Mouse (Mus musculus) heart, embryonic 12.5 days (tissue): ENCODE results near the gene Mia. TPM values are rescaled to one million over a fixed set of nuclear protein-coding genes. Genes with fewer than 3 reads are reported as not detected.

Experiments used
- microRNA counts: library from miRNA; unstranded; fragments of <30 nt; microRNA quantifications from one replicate; lab custom pipeline; 2017
- microRNA-seq: library from miRNA; unstranded; fragments of <30 nt; microRNA quantifications from one replicate; pipeline ENCODE4, GENCODE M21; 2017
- polyA plus RNA-seq: library from polyadenylated mRNA; unstranded; fragments of >200 nt; fragmentation: Nextera tagmentation; extraction: Ambion mirVana; gene quantifications from 2 replicates; pipeline ENCODE4 v1.2.1, GENCODE M21; 2016

Gene Mia
- polyA plus RNA-seq, 1 experiment from 2014 or later: not detected

MicroRNAs encoded within 50 kb of the gene (microRNA counts, 519-probe panel; counts per million panel counts)
- microRNA mmu-miR-1191 (lab: Ali Mortazavi, UCI): not detected

Small RNAs within 50 kb of the gene (microRNA-seq; reads per million reads assigned to microRNA genes)
- gene Mir1191 (5.4 reads per million, percentile 18 among the genes with 10 or more reads in this experiment), gene Mir3101 (not detected)

Other genes with a start within 250 kb of the Mia start
- not detected in 2 replicates for gene Cyp2a22, start 241.8 kb downstream of the Mia start, polyA plus RNA-seq
- not detected in 2 replicates for gene Cyp2a12, start 152.1 kb downstream of the Mia start, polyA plus RNA-seq
- not detected in 2 replicates for gene Cyp2f2, start 61.2 kb downstream of the Mia start, polyA plus RNA-seq
- not detected in 2 replicates for gene Cyp2t4, start 27.4 kb downstream of the Mia start, polyA plus RNA-seq
- gene Egln2, start 14.4 kb downstream of the Mia start, polyA plus RNA-seq: 56.5 and 57.4 TPM in 2 replicates
- gene Rab4b, start 2.3 kb downstream of the Mia start, polyA plus RNA-seq: 51.2 and 53.5 TPM in 2 replicates
- 0.34 and 0.64 TPM in 2 replicates for gene Gm21983, start 71 bp downstream of the Mia start, polyA plus RNA-seq
- 2.9 and 3.2 TPM in 2 replicates for gene BC024978, start 14.6 kb upstream of the Mia start, polyA plus RNA-seq
- gene Snrpa, start 15.1 kb upstream of the Mia start, polyA plus RNA-seq: 155 and 167 TPM in 2 replicates
- 3.1 and 3.4 TPM in 2 replicates for gene Itpkc, start 47.5 kb upstream of the Mia start, polyA plus RNA-seq
- gene Coq8b, start 51.9 kb upstream of the Mia start, polyA plus RNA-seq: 11.4 and 11.5 TPM in 2 replicates
- 11.1 and 11.6 TPM in 2 replicates for gene Numbl, start 77.3 kb upstream of the Mia start, polyA plus RNA-seq
- gene Ltbp4, start 156.5 kb upstream of the Mia start, polyA plus RNA-seq: 53.9 and 57.1 TPM in 2 replicates
- 35.4 and 39.4 TPM in 2 replicates for gene Shkbp1, start 174.9 kb upstream of the Mia start, polyA plus RNA-seq
- gene Gm20479, start 176.3 kb upstream of the Mia start, polyA plus RNA-seq: 1.2 and 1.5 TPM in 2 replicates